Mouse (Mus musculus): ENCODE data around the gene Tepsin. TPM values are rescaled to one million over a fixed set of nuclear protein-coding genes. Genes with fewer than 3 reads are reported as not detected.

Tepsin gene
- polyA plus RNA-seq, 1 experiment = 51.1 TPM

DNA sequence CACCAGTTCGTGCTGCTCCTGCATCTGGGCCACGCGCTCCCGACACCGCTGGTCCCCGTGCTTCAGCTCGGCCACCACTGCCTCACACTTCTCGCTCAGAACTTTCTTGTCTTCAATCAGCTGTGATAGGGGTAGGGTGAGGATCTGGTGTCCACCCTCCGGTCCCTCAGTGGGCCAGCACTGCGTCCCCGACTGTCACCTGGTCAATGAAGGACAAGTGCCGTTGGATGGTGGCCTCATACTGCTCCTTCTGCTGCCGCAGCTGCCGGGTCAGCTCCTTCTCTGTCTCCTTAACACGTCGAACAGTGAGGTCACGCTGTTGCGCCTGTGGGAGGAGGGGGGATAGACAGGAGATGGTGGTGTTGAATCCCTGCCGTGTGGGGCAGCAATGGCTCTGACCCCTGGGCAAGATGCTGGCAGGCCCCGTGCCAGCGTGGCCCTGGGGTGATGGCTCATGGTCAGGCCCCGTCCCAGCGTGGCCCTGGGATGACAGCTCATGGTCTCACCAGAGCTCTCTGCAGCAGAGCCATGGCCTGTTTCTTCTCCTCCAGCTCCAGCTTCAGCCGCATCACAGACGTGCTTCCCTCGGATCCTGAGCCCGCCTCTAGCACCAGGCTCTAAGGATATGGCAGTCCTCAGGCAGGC lies 28.1 kb downstream of the Tepsin start:
- DNase-seq (ENCODE audit: low read depth, low spot score) = no peak
- WGBS = 93% methylated on average over 27 of the region's 27 CpGs

GRCm38 (mm10) chr11:120069261-120069660 lies 29.3 kb downstream of the Tepsin start:
- WGBS = 73% methylated on average over 11 of the region's 11 CpGs
- no peak for DNase-seq (ENCODE audit: low read depth, low spot score)

DNA sequence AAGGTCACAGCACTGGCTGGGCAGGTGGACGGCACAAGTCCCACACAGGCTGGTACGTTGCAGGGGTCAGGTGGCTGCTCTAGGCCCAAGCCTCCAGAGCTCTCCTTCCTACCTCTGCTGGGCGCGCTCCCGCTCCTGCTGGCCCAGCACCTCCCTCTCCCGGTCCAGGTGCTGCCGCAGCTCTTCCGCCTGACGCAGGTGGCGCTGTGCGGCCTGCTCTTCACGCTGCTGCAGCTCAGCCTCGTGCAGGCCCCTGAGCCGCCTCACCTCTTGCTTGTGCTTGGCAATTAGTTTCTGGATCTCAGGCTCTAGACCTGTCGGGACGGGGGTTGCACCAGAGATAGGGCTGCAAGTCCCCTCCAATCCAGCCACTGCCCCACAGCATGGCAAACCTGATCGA lies 30.7 kb downstream of the Tepsin start:
- 76% methylated on average over 17 of the region's 17 CpGs for WGBS
- DNase-seq (ENCODE audit: low read depth, low spot score) = no peak

- no peak for DNase-seq (ENCODE audit: low read depth, low spot score)
- 35% methylated on average over 10 of the region's 10 CpGs for WGBS
These were observed 33.2 kb downstream of the Tepsin start for GRCm38 (mm10) chr11:120065291-120065690.

GRCm38 (mm10) chr11:120064668-120065040 lies 33.9 kb downstream of the Tepsin start:
- WGBS = 94% methylated on average over 11 of the region's 11 CpGs
- DNase-seq (ENCODE audit: low read depth, low spot score) = no peak

DNA sequence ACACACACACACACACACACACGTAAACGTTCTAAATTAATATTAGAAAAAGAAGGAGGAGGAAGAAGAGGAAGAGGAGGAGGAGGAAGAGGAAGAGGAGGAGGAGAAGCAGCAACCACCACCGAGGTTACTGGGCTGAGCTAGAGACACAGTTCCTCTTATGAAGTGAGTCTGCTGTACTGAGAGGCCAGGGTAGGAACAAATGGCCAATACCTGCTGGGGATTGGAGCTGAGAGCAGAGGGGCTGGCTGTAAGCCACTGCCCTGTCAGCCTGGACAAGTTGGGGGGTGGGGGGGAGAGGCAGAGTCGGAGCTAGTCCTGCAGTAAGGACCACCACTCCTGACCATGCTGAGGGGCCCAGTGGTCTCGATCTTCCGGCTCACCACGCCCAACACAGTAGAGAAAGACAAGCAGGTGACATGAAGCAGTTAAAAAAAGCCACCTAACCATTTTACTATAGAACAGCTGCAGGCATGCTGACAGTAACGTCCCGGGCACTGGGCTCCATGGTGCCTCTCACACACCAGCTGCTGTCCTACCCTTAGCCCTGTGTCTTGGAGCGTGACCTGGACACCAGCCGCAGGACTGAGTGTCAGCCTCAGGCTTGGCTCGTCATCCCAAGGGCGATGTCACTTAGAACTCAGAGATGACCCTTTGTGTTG lies 34.4 kb downstream of the Tepsin start:
- DNase-seq (ENCODE audit: low read depth, low spot score) = no peak
- WGBS = 83% methylated on average over 13 of the region's 13 CpGs

- 92% methylated on average over 5 of the region's 5 CpGs for WGBS
These were observed 35.2 kb downstream of the Tepsin start for GRCm38 (mm10) chr11:120063326-120063725.

DNA sequence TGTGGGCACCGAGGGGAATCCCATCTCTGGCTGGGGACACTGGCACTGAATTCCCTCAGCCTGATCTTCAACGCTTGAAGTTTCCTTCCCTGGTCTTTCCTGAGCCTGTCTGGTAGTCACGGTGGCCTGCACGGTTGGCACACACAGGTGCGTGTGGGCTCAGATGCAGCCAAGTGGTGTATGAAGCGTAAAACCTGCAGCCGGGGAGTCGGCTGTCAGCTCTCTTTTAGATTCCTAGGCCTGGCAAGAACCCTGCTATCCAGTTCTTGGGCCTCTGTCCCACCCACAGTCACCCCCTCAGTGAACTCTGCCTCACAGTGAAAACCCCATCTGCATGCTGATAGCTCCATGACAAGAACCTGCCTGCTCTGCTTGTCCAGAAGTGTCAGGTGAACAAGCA lies 37.9 kb downstream of the Tepsin start:
- DNase-seq (ENCODE audit: low read depth, low spot score) = no peak
- 38% methylated on average over 8 of the region's 8 CpGs for WGBS

More at GRCm38 (mm10) chr11:120063326-120063725, 35.2 kb downstream of the Tepsin start:
- no peak for DNase-seq (ENCODE audit: low read depth, low spot score)

DNA sequence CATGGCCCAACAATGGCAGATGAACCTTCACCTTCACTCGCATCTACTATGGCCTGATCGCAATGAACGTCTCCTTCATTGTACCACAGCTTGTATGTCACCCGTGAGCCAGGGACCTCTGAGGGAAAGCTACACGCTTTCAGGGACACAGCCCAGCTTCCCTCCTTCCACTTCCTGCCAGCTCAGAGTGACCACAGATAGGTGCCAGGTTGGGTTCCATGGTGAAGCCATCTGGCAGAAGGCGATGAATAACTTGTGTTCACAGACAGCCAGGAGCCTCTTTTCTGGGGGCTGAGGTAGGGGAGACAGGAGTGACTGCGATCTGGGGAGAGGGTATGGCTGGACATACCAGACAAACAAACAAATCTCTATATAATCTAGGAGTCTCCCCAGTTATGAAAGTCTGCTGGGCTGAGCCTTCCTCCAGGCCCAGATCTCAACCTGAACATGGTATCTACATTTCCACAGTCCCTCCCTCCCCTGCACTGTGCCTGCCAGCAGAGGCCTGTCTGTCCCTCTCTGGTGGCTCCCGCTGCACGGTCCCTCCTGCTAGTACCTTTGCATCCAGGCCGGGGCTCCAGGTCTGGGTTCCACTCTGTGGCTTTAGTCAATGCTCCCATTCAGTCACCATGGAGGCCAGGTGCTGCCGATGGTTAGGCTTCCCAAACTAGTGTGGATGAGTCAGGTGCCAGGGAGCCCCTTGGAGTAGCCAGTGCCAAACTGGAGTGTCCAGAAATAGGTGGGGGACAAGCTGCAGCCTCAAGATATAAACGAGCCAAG lies 42.4 kb downstream of the Tepsin start:
- DNase-seq (ENCODE audit: low read depth, low spot score) = no peak
- WGBS = 89% methylated on average over 12 of the region's 12 CpGs

GRCm38 (mm10) chr11:120053846-120054245 lies 44.7 kb downstream of the Tepsin start:
- 81% methylated on average over 4 of the region's 4 CpGs for WGBS
- no peak for DNase-seq (ENCODE audit: low read depth, low spot score)

- DNase-seq (ENCODE audit: low read depth, low spot score) = no peak
- 59% methylated on average over 9 of the region's 9 CpGs for WGBS
These were observed 46.3 kb downstream of the Tepsin start for GRCm38 (mm10) chr11:120052274-120052673.

GRCm38 (mm10) chr11:120051124-120051811 lies 47.3 kb downstream of the Tepsin start:
- WGBS = 52% methylated on average over 14 of the region's 14 CpGs
- no peak for DNase-seq (ENCODE audit: low read depth, low spot score)

DNA sequence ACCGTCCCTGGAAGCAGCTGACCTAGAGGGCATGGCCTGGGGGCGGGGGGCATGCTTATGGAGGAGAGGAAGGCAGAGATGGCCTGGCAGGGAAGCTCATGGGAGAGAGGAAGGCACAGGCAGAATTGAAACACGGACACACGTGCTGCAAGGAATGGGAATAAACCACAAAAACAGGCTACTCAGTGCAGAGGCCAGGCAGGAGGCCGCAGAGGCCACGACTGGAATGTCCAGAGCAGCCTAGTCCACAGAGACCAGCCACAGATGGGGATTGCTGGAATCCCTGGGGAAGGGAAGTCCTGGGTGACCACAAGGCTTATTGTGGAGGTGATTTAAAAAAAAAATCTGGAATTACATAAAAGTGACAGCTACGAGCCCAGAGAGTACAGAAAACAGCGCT lies 49.5 kb downstream of the Tepsin start:
- WGBS = 88% methylated on average over 8 of the region's 8 CpGs

DNA sequence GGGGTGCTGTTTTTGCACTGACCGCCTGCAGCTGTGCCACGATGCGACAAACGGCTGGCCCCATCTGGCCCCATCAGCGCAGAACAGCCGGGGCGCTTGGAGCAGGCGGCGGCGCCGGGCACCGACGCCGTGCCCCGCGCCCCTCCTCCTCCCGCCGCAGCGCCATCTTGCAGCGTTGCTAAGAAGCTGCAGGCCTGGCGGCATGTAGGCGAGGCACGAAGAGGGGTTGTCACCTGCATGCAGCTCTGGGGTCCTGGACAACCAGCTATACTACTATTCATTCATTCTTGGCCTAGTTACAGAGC lies 50.3 kb downstream of the Tepsin start:
- WGBS = 21% methylated on average over 23 of the region's 23 CpGs

More for the DNA sequence above, 49.5 kb downstream of the Tepsin start:
- no peak for DNase-seq (ENCODE audit: low read depth, low spot score)

DNA sequence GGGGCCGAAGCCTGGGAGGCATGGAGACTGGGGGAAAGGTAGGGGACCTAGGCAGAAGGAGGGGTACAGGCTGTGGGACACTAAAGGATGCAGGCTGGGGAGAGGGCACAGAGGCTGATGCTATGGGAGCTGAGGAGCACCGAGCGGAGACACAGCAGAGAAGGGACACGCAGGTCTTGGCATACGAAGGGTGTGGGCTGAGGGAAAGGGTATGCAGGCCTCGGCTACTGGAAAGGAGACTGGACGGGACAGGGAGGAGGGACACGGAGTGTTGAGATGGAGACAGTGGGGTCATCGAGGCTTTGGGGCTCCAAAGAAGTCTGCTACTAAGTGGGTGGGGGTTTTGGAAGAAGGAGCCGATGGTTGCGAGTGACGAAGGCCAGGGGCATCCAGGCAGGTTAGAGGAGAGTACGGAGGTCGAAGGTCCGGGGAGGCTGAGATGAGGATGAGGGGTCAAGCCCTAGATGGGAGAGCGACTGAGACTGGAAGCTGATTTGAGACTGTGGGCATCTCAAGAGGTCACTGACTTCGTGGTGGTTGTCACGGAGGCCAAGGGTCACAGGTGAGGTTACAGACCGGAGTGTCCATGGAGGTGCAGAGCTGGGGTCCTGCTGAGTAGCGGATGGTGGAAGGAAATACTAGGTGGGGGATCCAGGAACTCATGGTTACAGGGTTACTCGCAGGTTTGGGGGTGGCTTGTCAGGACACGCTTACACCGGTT lies 50.8 kb downstream of the Tepsin start:
- DNase-seq (ENCODE audit: low read depth, low spot score) = no peak
- 33% methylated on average over 23 of the region's 23 CpGs for WGBS

More for the DNA sequence above, 50.3 kb downstream of the Tepsin start:
- no peak for DNase-seq (ENCODE audit: low read depth, low spot score)

DNA sequence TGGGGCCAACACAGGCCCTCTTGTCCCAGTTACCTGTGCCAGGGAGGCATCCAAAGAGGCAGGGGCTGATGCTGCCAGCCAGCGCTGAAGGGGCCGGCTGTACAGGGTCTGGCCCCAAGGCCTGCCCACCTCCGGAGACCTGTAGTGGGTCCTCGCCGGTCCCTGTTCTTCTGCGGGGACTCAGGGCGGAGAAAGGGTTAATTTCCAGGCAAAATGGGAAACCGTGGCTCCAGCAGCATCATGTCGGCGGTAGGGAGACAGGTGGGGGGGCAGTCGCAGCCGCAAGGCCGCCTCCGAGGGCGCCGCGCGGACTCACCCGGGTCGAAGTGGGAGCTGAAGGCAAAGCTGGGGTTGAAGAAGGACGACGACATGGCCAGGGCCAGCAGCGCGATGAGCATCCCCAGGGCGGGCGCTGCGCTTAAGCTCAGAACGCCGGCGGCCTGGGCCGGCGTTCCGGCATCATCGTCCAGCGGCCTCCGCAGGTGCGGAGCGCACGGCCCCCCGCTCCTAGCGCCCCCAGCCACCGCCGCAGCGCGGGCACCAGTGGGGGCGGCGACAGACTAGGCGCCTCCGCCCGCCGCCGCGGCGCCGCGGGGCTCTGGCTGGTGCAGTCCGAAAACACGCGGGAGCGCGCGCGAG lies 51.9 kb downstream of the Tepsin start, which contains the start of gene Aatk:
TSS of gene Aatk (minus strand) at position 615 of the 639 bp plus-strand sequence.
- WGBS = 4% methylated on average over 58 of the region's 63 CpGs
- no peak for DNase-seq (ENCODE audit: low read depth, low spot score)

DNA sequence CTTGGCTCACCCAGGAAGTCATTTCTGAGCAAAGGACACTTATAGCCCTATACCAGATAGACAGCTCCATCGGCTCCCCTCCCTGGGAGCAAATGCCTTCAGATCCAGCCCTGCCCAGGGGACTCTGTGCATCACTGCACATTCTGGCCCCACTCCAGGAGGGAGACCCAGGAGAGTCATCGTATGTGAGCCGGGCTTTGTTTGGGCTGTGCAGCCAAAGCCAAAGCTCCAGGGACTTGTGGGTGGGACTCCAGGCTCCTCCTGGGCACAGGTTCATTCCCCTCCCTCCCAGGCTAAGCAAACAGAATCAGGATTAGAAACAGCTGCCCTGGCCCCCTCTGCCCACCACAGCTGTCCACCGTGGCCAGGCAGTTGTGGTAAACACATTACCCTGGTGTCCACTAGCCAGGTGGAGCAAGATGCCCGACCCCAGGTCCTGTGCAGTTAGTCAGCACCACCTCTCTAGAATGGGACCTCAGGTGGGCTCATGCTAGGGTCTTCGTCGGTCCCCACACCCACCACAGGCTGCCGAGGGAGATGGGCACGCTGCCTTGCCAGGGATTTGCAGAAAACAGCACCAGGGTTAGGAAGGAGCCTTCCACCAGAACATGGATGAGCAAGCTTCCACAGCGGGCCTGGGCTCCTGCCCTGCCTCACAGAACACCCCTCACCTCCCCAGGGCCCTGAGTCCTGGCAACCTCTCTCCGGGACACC lies 52.5 kb downstream of the Tepsin start:
- WGBS = 56% methylated on average over 11 of the region's 11 CpGs

GRCm38 (mm10) chr11:120045341-120045740 lies 53.2 kb downstream of the Tepsin start:
- WGBS = 70% methylated on average over 4 of the region's 4 CpGs
- DNase-seq (ENCODE audit: low read depth, low spot score) = no peak

More for the DNA sequence above, 52.5 kb downstream of the Tepsin start:
- DNase-seq (ENCODE audit: low read depth, low spot score) = no peak
